8 mouse cellular contexts compared by ENCODE assay signal in the genomic region with DNA sequence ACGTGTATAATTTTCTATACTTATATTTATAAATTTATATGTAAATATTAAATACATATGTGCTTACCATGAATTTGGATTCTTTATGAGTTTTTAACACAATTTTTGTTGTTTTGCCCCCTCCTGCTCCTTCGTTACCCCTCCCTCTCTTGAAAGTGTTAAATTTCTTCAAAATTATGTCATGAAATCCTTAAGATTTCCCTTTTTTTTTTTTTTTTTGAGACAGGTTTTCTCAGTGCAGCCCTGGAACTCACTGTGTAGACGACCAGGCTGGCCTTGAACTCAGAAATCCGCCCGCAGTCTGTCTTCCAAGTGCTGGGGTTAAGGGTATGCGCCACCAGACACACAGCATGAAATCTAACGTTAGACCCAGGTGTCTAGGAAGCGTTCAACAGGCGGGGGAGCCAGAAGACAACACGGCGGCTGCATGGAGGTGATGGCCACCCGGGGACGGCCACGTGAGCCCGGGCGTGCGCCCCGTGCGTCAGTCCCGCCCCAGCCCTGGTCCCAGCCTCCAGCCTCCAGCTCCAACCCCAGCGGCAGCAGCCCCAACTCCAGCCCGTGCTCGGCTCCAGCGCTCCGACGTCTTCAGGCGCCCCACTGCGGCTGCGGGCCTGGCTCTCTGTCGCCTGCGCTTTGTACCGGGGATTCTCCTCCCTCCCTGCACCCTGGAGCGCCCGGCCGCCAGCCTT. TPM values are rescaled to one million over a fixed set of nuclear protein-coding genes. Genes with fewer than 3 reads are reported as not detected.
DNase-seq lines count a peak whose midpoint lies in the region; ATAC-seq and TF ChIP-seq lines count a peak whose summit lies in the region.

Gene Eef2k, plus strand, starts transcription at position 487 of the 692 bp plus-strand sequence.

- peak within 1 kb of the TSS; percentile 89 for H3K9ac ChIP-seq in kidney, embryonic 14.5 days (ENCODE audit: low read depth, low read length)
- H3K9ac ChIP-seq in stomach, embryonic 15.5 days = peak within 1 kb of the TSS; percentile 97

- H3K27ac ChIP-seq in embryonic fibroblast, embryonic 13.5 days (ENCODE audit: insufficient read depth, low read length) = peak within 1 kb of the TSS; percentile 85
- H3K27ac ChIP-seq in kidney, embryonic 14.5 days (ENCODE audit: low read depth, low read length) = peak within 1 kb of the TSS; percentile 90
- H3K27ac ChIP-seq in stomach, embryonic 15.5 days = peak within 1 kb of the TSS; percentile 99

- no peaks in the 10 kb centered on the region for H3K36me3 ChIP-seq in kidney, embryonic 14.5 days (ENCODE audit: control insufficient read depth, insufficient read depth, low read length)
- peaks cover 3% of the 10 kb centered on the region; the same call in 1 of the 2 replicates for H3K36me3 ChIP-seq in stomach, embryonic 15.5 days

- no peaks in the 10 kb centered on the region for H3K9me3 ChIP-seq in kidney, embryonic 14.5 days (ENCODE audit: control insufficient read depth, low read length)
- no peaks in the 10 kb centered on the region for H3K9me3 ChIP-seq in stomach, embryonic 15.5 days

- peak within 1 kb of the TSS; percentile 93 for H3K4me2 ChIP-seq in kidney, embryonic 14.5 days (replicated peaks; ENCODE audit: low read depth, low read length)
- H3K4me2 ChIP-seq in stomach, embryonic 15.5 days = peak within 1 kb of the TSS; percentile 78

- no peaks in the 10 kb centered on the region for H3K27me3 ChIP-seq in kidney, embryonic 14.5 days (ENCODE audit: control insufficient read depth, insufficient read depth, low read length)
- H3K27me3 ChIP-seq in stomach, embryonic 15.5 days (replicated peaks) = no peaks in the 10 kb centered on the region

- 4% methylated on average over 35 of the region's 35 CpGs for WGBS in kidney, embryonic 14.5 days
- 3% methylated on average over 34 of the region's 35 CpGs for WGBS in stomach, embryonic 15.5 days

- TF ChIP-seq CTCF in embryonic fibroblast, embryonic 13.5 days (IDR thresholded peaks at IDR 0.05; ENCODE audit: borderline replicate concordance, insufficient read depth, low read length) = peak; percentile 14; the same call in 1 of the 2 replicates

- peaks cover 3% of the 10 kb centered on the region; the same call in 1 of the 2 replicates for H3K4me1 ChIP-seq in embryonic fibroblast, embryonic 13.5 days (ENCODE audit: control insufficient read depth, insufficient read depth, low read length)
- peaks cover 10% of the 10 kb centered on the region; the same call in 1 of the 2 replicates for H3K4me1 ChIP-seq in kidney, embryonic 14.5 days (ENCODE audit: control insufficient read depth, insufficient read depth, low read length)
- 0 out of 2 replicates have a peak, but pooled peaks cover 3% of the 10 kb centered on the region for H3K4me1 ChIP-seq in stomach, embryonic 15.5 days

- peak; percentile 75 for TF ChIP-seq POLR2A in embryonic fibroblast, embryonic 13.5 days (IDR thresholded peaks at IDR 0.05; ENCODE audit: low read depth, low read length)

- ATAC-seq in CD4-positive, CD25-positive, alpha-beta regulatory T cell, adult 4 months = peak; percentile 82
- ATAC-seq in kidney, embryonic 14.5 days (ENCODE audit: low FRiP score, low TSS enrichment) = peak; percentile 96
- ATAC-seq in stomach, embryonic 15.5 days (ENCODE audit: insufficient read depth, low FRiP score, low read depth) = peak; percentile 98

- peak; percentile 95 for DNase-seq in brain, adult 2 months (ENCODE audit: low read depth, low spot score)
- DNase-seq in heart, adult 9 months (ENCODE audit: low spot score in 2 of 2) = peak; percentile 90 to 91
- DNase-seq in liver = peak; percentile 95
- peak; percentile 62 to 71 for DNase-seq in monocyte, adult 2 months (ENCODE audit: low read depth in 1 of 2, low spot score in 2 of 2)

- H3K4me3 ChIP-seq in embryonic fibroblast, embryonic 13.5 days (ENCODE audit: insufficient read depth, low read length) = peak within 1 kb of the TSS; percentile 63
- peak within 1 kb of the TSS; percentile 78 for H3K4me3 ChIP-seq in kidney, embryonic 14.5 days (ENCODE audit: low read length)
- H3K4me3 ChIP-seq in stomach, embryonic 15.5 days (replicated peaks) = peak within 1 kb of the TSS; percentile 91

RNA-seq across cellular contexts. Expression of gene Eef2k, which starts in this region (rescaled TPM):
- 1 to 10 TPM; 5.6 to 6.0 TPM for polyA plus RNA-seq in CD4-positive, CD25-positive, alpha-beta regulatory T cell, adult 4 months (2017; shearing (Covaris generic))
- 42.0 and 47.7 TPM in 2 replicates for polyA plus RNA-seq in embryonic fibroblast, embryonic 13.5 days (2011; ENCODE audit: insufficient read length, low read depth, missing spikeins)
- polyA plus RNA-seq in kidney, embryonic 14.5 days (2014; fragmentation: Nextera tagmentation; extraction: Ambion mirVana) = 7.3 and 8.6 TPM in 2 replicates
- 54.3 and 58.0 TPM in 2 replicates for polyA plus RNA-seq in stomach, embryonic 15.5 days (2015; fragmentation: Nextera tagmentation; extraction: Ambion mirVana)

Comparison
In these comparisons a context has a peak if more than half of its experiments do, and no peak if none do; other contexts are left out.
1. Peak in every context shown above with its lines: DNase-seq, ATAC-seq, H3K4me3 ChIP-seq and H3K27ac ChIP-seq.